10 mouse cellular contexts compared by ENCODE assay signal in the genomic region with DNA sequence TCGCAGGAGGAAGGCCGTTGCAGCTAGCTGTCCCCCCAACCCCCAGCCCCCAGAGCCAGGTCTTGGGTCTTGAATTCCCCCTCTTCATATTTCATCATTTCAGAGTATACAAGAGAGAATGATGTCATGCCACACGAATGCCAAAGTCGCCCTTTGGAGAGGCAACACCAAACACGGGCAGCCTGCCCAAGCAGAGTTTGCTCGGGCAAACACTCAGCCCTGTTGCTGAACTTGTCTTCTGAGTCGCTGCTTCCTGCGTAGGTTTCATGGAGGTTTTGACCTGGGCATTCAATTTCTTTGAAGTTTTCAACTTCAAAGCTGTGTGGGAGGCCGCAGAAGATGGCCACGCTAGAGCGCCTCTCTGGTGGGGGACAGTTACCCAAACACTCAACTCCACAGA.
DNase-seq lines count a peak whose midpoint lies in the region; ATAC-seq and TF ChIP-seq lines count a peak whose summit lies in the region.
"Had no signal": no experiment of that assay in that cellular context is flagged by ENCODE, and none has a peak within 500 bp of the region (broad histone marks: within the 10 kb centered on the region; RNA-seq: fewer than 3 reads in every experiment).

No protein-coding gene starts in this region.

- 67% methylated on average over 11 of the region's 11 CpGs for WGBS in heart, postnatal 0 days
- 78% methylated on average over 11 of the region's 11 CpGs for WGBS in heart, embryonic 12.5 days

- DNase-seq in heart, postnatal 0 days (ENCODE audit: low spot score): no peak
- DNase-seq in Muller cell, postnatal 12 days (ENCODE audit: inconsistent ontology term): peak; percentile 42
- peak; percentile 66 for DNase-seq in adrenal gland, postnatal 25 days
- DNase-seq in lung, postnatal 25 days (ENCODE audit: low spot score): peak; percentile 92
- no peak for DNase-seq in MN1 (ENCODE audit: low spot score)
- DNase-seq in thymus, postnatal 36 days: no peak
- DNase-seq: cerebellum, adult 9-10 months had no signal

- no peak overlapping the region for H3K27ac ChIP-seq in heart, postnatal 0 days (ENCODE audit: low read depth)
- H3K27ac ChIP-seq in heart, embryonic 12.5 days (ENCODE audit: poor library complexity, severe bottlenecking): no peak overlapping the region
- H3K27ac ChIP-seq: embryonic facial prominence, embryonic 15.5 days; hindbrain, embryonic 15.5 days had no signal

- H3K9ac ChIP-seq in heart, postnatal 0 days (replicated peaks; ENCODE audit: low read depth, low read length): no peak overlapping the region
- H3K9ac ChIP-seq in heart, embryonic 12.5 days: no peak overlapping the region
- H3K9ac ChIP-seq: embryonic facial prominence, embryonic 15.5 days; hindbrain, embryonic 15.5 days had no signal

- H3K4me3 ChIP-seq in heart, postnatal 0 days (ENCODE audit: low read depth, low read length): no peak overlapping the region
- no peak overlapping the region for H3K4me3 ChIP-seq in heart, embryonic 12.5 days
- H3K4me3 ChIP-seq: embryonic facial prominence, embryonic 15.5 days; hindbrain, embryonic 15.5 days had no signal

- no peak for TF ChIP-seq EP300 in heart, postnatal 0 days (IDR thresholded peaks at IDR 0.05; ENCODE audit: low read depth)

- peak; percentile 41; the same call in 1 of the 2 replicates for ATAC-seq in heart, postnatal 0 days (ENCODE audit: insufficient read depth, low read depth)
- no peak for ATAC-seq in heart, embryonic 12.5 days (ENCODE audit: insufficient number of reproducible peaks, low FRiP score)

- H3K36me3 ChIP-seq in heart, postnatal 0 days (replicated peaks; ENCODE audit: control insufficient read depth, insufficient read depth, low read length): no peaks in the 10 kb centered on the region
- H3K36me3 ChIP-seq in heart, embryonic 12.5 days: no peaks in the 10 kb centered on the region
- H3K36me3 ChIP-seq: embryonic facial prominence, embryonic 15.5 days; hindbrain, embryonic 15.5 days had no signal

- no peaks in the 10 kb centered on the region for H3K27me3 ChIP-seq in heart, postnatal 0 days (ENCODE audit: control insufficient read depth, insufficient read depth, low read length)
- H3K27me3 ChIP-seq in heart, embryonic 12.5 days (replicated peaks): no peaks in the 10 kb centered on the region
- H3K27me3 ChIP-seq: embryonic facial prominence, embryonic 15.5 days; hindbrain, embryonic 15.5 days had no signal

- TF ChIP-seq CTCF in heart, postnatal 0 days (IDR thresholded peaks at IDR 0.05; ENCODE audit: low read depth): no peak

- H3K4me1 ChIP-seq in heart, postnatal 0 days (ENCODE audit: control insufficient read depth, insufficient read depth): peaks cover 3% of the 10 kb centered on the region
- peaks cover 22% of the 10 kb centered on the region for H3K4me1 ChIP-seq in heart, embryonic 12.5 days (replicated peaks)

- peaks cover 4% of the 10 kb centered on the region; the same call in 1 of the 2 replicates for H3K9me3 ChIP-seq in heart, postnatal 0 days (replicated peaks; ENCODE audit: control insufficient read depth, low read length)
- H3K9me3 ChIP-seq in heart, embryonic 12.5 days (replicated peaks): peaks cover 6% of the 10 kb centered on the region
- H3K9me3 ChIP-seq: embryonic facial prominence, embryonic 15.5 days; hindbrain, embryonic 15.5 days had no signal

- H3K4me2 ChIP-seq in heart, postnatal 0 days (ENCODE audit: low read depth, low read length): no peak overlapping the region
- no peak overlapping the region for H3K4me2 ChIP-seq in heart, embryonic 12.5 days
- H3K4me2 ChIP-seq: embryonic facial prominence, embryonic 15.5 days; hindbrain, embryonic 15.5 days had no signal

Comparison
In these comparisons a context has a peak if more than half of its experiments do, and no peak if none do; other contexts are left out.
1. DNase-seq: peak in Muller cell, postnatal 12 days (single experiment), adrenal gland, postnatal 25 days (single experiment) and lung, postnatal 25 days (single experiment); none in heart, postnatal 0 days (single experiment), MN1 (single experiment) and thymus, postnatal 36 days (0 of 2).